Mouse (Mus musculus): ENCODE measurements around the gene Dhrs2. TPM values are rescaled to one million over a fixed set of nuclear protein-coding genes. Genes with fewer than 3 reads are reported as not detected.

Gene Dhrs2
- not detected in 2 replicates for polyA plus RNA-seq (2012; rRNA removed; ENCODE audit: low replicate concordance)

DNA sequence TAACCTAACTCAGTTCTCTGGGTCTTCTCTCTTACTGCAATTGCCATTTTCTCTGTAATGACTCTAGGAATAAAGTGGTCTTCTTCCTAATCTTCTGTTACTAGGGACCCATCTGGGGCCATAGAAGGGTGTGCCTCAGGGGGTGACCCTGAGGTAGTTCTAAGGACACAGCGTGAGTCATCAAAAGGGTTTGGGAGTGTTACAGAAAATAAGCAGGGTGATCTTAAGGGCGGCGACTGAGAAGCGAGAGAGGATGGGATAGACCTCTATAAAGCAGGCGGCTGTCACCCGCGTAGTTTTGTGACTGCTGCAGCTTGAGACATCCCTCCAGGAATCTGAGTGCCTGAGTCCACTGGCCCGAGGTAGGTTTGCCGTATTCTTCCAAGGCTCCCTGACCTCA lies at the start of gene Dhrs2:
TSS of gene Dhrs2 (plus strand) at position 301 of the 400 bp plus-strand sequence.

Other genes with a start within 250 kb of the Dhrs2 start
- not detected in 2 replicates for gene Gm17428, start 245.1 kb upstream of the Dhrs2 start, polyA plus RNA-seq (2012; rRNA removed; ENCODE audit: low replicate concordance)
- gene Myh7, start 227.4 kb upstream of the Dhrs2 start, polyA plus RNA-seq (2012; rRNA removed; ENCODE audit: low replicate concordance): 0.02 and 0.13 TPM in 2 replicates
- 3.6 and 3.8 TPM in 2 replicates for gene Ngdn, start 206.6 kb upstream of the Dhrs2 start, polyA plus RNA-seq (2012; rRNA removed; ENCODE audit: low replicate concordance)
- gene Zfhx2, start 129.7 kb upstream of the Dhrs2 start, polyA plus RNA-seq (2012; rRNA removed; ENCODE audit: low replicate concordance): 1.5 and 2.4 TPM in 2 replicates
- gene Thtpa, start 127.2 kb upstream of the Dhrs2 start, polyA plus RNA-seq (2012; rRNA removed; ENCODE audit: low replicate concordance): 4.0 and 4.6 TPM in 2 replicates
- gene Ap1g2, start 115.4 kb upstream of the Dhrs2 start, polyA plus RNA-seq (2012; rRNA removed; ENCODE audit: low replicate concordance): 83.8 and 83.9 TPM in 2 replicates
- gene Jph4, start 105.1 kb upstream of the Dhrs2 start, polyA plus RNA-seq (2012; rRNA removed; ENCODE audit: low replicate concordance): 0.69 and 0.84 TPM in 2 replicates

All from duodenum, adult 2 months (tissue).